ENCODE assay signal across 20 mouse cellular contexts in genomic region chr5:119315149-119315548, GRCm38 (mm10).
DNase-seq lines count a peak whose midpoint lies in the region; ATAC-seq lines count a peak whose summit lies in the region.
"Had no signal": no experiment of that assay in that cellular context is flagged by ENCODE, and none has a peak within 500 bp of the region (broad histone marks: within the 10 kb centered on the region; RNA-seq: fewer than 3 reads in every experiment).

No protein-coding gene starts in this region.

- DNase-seq in heart, adult 11 months: peak; percentile 70
- DNase-seq in adrenal gland, adult 8-10 months: peak; percentile 60
- peak; percentile 58 for DNase-seq in adrenal gland, postnatal 14 days
- peak; percentile 73 to 78 for DNase-seq in adrenal gland, postnatal 36 days
- no peak for DNase-seq in natural killer cell, adult 2 months (ENCODE audit: low spot score in 2 of 2)
- no peak for DNase-seq in spleen, postnatal 14 days (ENCODE audit: low spot score in 2 of 2)
- DNase-seq in testis, postnatal 10 days (ENCODE audit: low spot score): no peak
- DNase-seq: cerebellum, adult 11 months; cerebellum, adult 18-20 months; cerebellum, adult 8-10 months; cerebellum, adult 9-11 months; cerebellum, postnatal 14 days had no signal

- H3K36me3 ChIP-seq in heart, embryonic 12.5 days: no peaks in the 10 kb centered on the region
- H3K36me3 ChIP-seq: embryonic facial prominence, embryonic 13.5 days; embryonic facial prominence, embryonic 15.5 days; forebrain, embryonic 10.5 days; forebrain, embryonic 12.5 days had no signal

- no peak overlapping the region for H3K4me3 ChIP-seq in heart, embryonic 12.5 days
- H3K4me3 ChIP-seq: embryonic facial prominence, embryonic 13.5 days; embryonic facial prominence, embryonic 15.5 days; erythroblast, embryonic 14.5 days; forebrain, embryonic 10.5 days; forebrain, embryonic 12.5 days had no signal

- H3K27me3 ChIP-seq in heart, embryonic 12.5 days (replicated peaks): no peaks in the 10 kb centered on the region
- H3K27me3 ChIP-seq: embryonic facial prominence, embryonic 13.5 days; embryonic facial prominence, embryonic 15.5 days had no signal

- no peak for ATAC-seq in heart, embryonic 12.5 days (ENCODE audit: insufficient number of reproducible peaks, low FRiP score)
- ATAC-seq: forebrain, embryonic 14.5 days; forebrain, embryonic 16.5 days had no signal

- H3K4me2 ChIP-seq in heart, embryonic 12.5 days: no peak overlapping the region
- H3K4me2 ChIP-seq: embryonic facial prominence, embryonic 13.5 days; embryonic facial prominence, embryonic 15.5 days; forebrain, embryonic 12.5 days had no signal

- peaks cover 4% of the 10 kb centered on the region; the same call in 1 of the 2 replicates for H3K4me1 ChIP-seq in heart, embryonic 12.5 days (replicated peaks)

- H3K27ac ChIP-seq in heart, embryonic 12.5 days (ENCODE audit: poor library complexity, severe bottlenecking): no peak overlapping the region
- H3K27ac ChIP-seq: embryonic facial prominence, embryonic 13.5 days; embryonic facial prominence, embryonic 15.5 days; forebrain, embryonic 10.5 days; forebrain, embryonic 12.5 days had no signal

- H3K9me3 ChIP-seq in heart, embryonic 12.5 days (replicated peaks): no peaks in the 10 kb centered on the region
- H3K9me3 ChIP-seq: embryonic facial prominence, embryonic 13.5 days; embryonic facial prominence, embryonic 15.5 days; forebrain, embryonic 10.5 days; forebrain, embryonic 12.5 days had no signal

- no peak overlapping the region for H3K9ac ChIP-seq in heart, embryonic 12.5 days
- H3K9ac ChIP-seq: embryonic facial prominence, embryonic 13.5 days; embryonic facial prominence, embryonic 15.5 days; forebrain, embryonic 12.5 days had no signal

- 84% methylated on average over 7 of the region's 7 CpGs for WGBS in heart, embryonic 12.5 days

Comparison
In these comparisons a context has a peak if more than half of its experiments do, and no peak if none do; other contexts are left out.
1. DNase-seq: peak in heart, adult 11 months (single experiment), adrenal gland, adult 8-10 months (single experiment), adrenal gland, postnatal 14 days (single experiment) and adrenal gland, postnatal 36 days (2 of 2); none in natural killer cell, adult 2 months (0 of 2), spleen, postnatal 14 days (0 of 2) and testis, postnatal 10 days (single experiment).